Mouse (Mus musculus) kidney, embryonic 15.5 days (tissue): Measurements from ENCODE around the gene Usb1. TPM values are rescaled to one million over a fixed set of nuclear protein-coding genes. Genes with fewer than 3 reads are reported as not detected.

ENCODE experiments used
- ATAC-seq: fragments of 200-750 bp; cut with Nextera tagmentation; replicated peaks from 2 replicates; pipeline ENCODE4 v1.8.0; 2017; ENCODE audit warnings: moderate TSS enrichment; ENCODE audit not compliant: low FRiP score
- H3K27ac ChIP-seq: fragments of 300-500 bp; sonication (generic); 2 replicates; pipeline ENCODE4 v1.5.1; 2015; ENCODE audit warnings: mild to moderate bottlenecking, inconsistent platforms
- H3K27me3 ChIP-seq: fragments of 300-500 bp; sonication (generic); 2 replicates; pipeline ENCODE4 v1.6.1; 2015; ENCODE audit warnings: inconsistent platforms
- H3K36me3 ChIP-seq: fragments of 300-500 bp; sonication (generic); 2 replicates; pipeline ENCODE4 v1.6.1; 2015; ENCODE audit warnings: inconsistent platforms
- H3K4me1 ChIP-seq: fragments of 300-500 bp; sonication (generic); 2 replicates; pipeline ENCODE4 v1.6.1; 2015; ENCODE audit warnings: inconsistent platforms
- H3K4me2 ChIP-seq: fragments of 300-500 bp; sonication (generic); 2 replicates; pipeline ENCODE4 v1.6.1; 2015; ENCODE audit warnings: moderate library complexity, mild to moderate bottlenecking, inconsistent platforms
- H3K4me3 ChIP-seq: fragments of 300-500 bp; sonication (generic); replicated peaks from 2 replicates; pipeline ENCODE4 v1.5.1; 2015; ENCODE audit warnings: mild to moderate bottlenecking, inconsistent platforms
- H3K9ac ChIP-seq: fragments of 300-500 bp; sonication (generic); 2 replicates; pipeline ENCODE4 v1.6.1; 2015; ENCODE audit warnings: mild to moderate bottlenecking, inconsistent platforms
- H3K9me3 ChIP-seq: fragments of 300-500 bp; sonication (generic); replicated peaks from 2 replicates; pipeline ENCODE4 v1.6.1; 2016; ENCODE audit warnings: inconsistent platforms
- WGBS: fragments of 180-500 bp; shearing (Covaris S2); methylation state at CpG from one replicate; pipeline ENCODE4 v1.1.7; 2015; ENCODE audit warnings: mixed read lengths; 5-methylcytosine and 5-hydroxymethylcytosine counted together
- polyA plus RNA-seq: library from polyadenylated mRNA; unstranded; fragments of >200 nt; fragmentation: Nextera tagmentation; extraction: Ambion mirVana; gene quantifications from 2 replicates; pipeline ENCODE4 v1.2.1, GENCODE M21; 2015

The Usb1 gene
- polyA plus RNA-seq, 1 experiment from 2014 or later, result 47.0 TPM

- WGBS, result 78% methylated on average over 1 of the region's 1 CpGs
- no peak for ATAC-seq
- Histone ChIP-seq H3K4me3 (no peak overlapping the region), H3K27me3 (0 out of 2 replicates have a peak, but pooled peaks cover 5% of the 10 kb centered on the region), H3K9ac (no peak overlapping the region), H3K4me1 (peaks cover 7% of the 10 kb centered on the region), H3K9me3 (0 out of 2 replicates have a peak, but pooled peaks cover 2% of the 10 kb centered on the region), H3K27ac (no peak overlapping the region), H3K36me3 (no peaks in the 10 kb centered on the region), H3K4me2 (no peak overlapping the region)
Observed at GRCm38 (mm10) chr8:95315350-95315749, 16.7 kb upstream of the Usb1 start.

GRCm38 (mm10) chr8:95320224-95321139, 11.6 kb upstream of the Usb1 start:
- H3K4me2 ChIP-seq, result peak overlapping the region; percentile 98

DNA sequence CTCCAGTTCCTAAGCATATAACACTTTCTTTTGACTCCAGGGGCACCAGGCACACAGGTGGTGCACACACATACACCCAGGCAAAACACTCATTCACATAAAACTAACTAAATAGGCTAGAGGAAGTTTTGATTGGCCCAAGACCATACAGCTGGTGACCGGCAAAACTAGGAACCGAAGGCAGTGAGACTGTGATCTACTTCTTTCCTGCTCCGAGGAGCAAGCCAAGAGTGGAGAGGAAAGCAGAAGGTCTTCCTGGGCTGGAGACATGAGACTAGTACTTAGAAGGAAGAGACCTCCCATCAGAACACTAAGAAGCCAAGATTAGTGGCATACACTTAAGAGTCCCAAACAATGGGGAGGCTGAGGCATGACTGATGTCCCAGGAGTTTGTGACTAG, 8.9 kb upstream of the Usb1 start:
- whole genome bisulfite sequencing, result 68% methylated on average over 3 of the region's 3 CpGs

More at GRCm38 (mm10) chr8:95320224-95321139, 11.6 kb upstream of the Usb1 start:
- H3K27ac ChIP-seq, result no peak overlapping the region
- ATAC-seq, result peak; percentile 87
- peak overlapping the region; percentile 50; the same call in 1 of the 2 replicates for H3K9ac ChIP-seq
- H3K27me3 ChIP-seq, result no peaks in the 10 kb centered on the region
- 0 out of 2 replicates have a peak, but pooled peaks cover 2% of the 10 kb centered on the region for H3K9me3 ChIP-seq
- peaks cover 16% of the 10 kb centered on the region for H3K4me1 ChIP-seq
- peak overlapping the region; percentile 52 for H3K4me3 ChIP-seq
- H3K36me3 ChIP-seq, result peaks cover 22% of the 10 kb centered on the region
- WGBS, result 2% methylated on average over 41 of the region's 41 CpGs

GRCm38 (mm10) chr8:95324646-95325045, 7.4 kb upstream of the Usb1 start:
- 67% methylated on average over 5 of the region's 5 CpGs for WGBS

More for the DNA sequence above, 8.9 kb upstream of the Usb1 start:
- H3K27me3 ChIP-seq, result no peaks in the 10 kb centered on the region
- H3K36me3 ChIP-seq, result peaks cover 50% of the 10 kb centered on the region
- H3K27ac ChIP-seq, result no peak overlapping the region
- H3K4me3 ChIP-seq, result no peak overlapping the region
- peaks cover 22% of the 10 kb centered on the region for H3K4me1 ChIP-seq
- no peaks in the 10 kb centered on the region for H3K9me3 ChIP-seq
- ATAC-seq, result no peak
- H3K9ac ChIP-seq, result no peak overlapping the region
- H3K4me2 ChIP-seq, result no peak overlapping the region

GRCm38 (mm10) chr8:95326822-95327221, 5.3 kb upstream of the Usb1 start:
- H3K4me1 ChIP-seq, result peaks cover 23% of the 10 kb centered on the region
- WGBS, result 89% methylated on average over 5 of the region's 5 CpGs
- H3K9me3 ChIP-seq, result no peaks in the 10 kb centered on the region
- no peak overlapping the region for H3K27ac ChIP-seq
- no peaks in the 10 kb centered on the region for H3K27me3 ChIP-seq
- peaks cover 65% of the 10 kb centered on the region for H3K36me3 ChIP-seq
- no peak overlapping the region for H3K4me2 ChIP-seq
- H3K9ac ChIP-seq, result no peak overlapping the region
- H3K4me3 ChIP-seq, result no peak overlapping the region
- no peak for ATAC-seq

More at GRCm38 (mm10) chr8:95324646-95325045, 7.4 kb upstream of the Usb1 start:
- Histone ChIP-seq H3K27ac (no peak overlapping the region), H3K4me1 (peaks cover 26% of the 10 kb centered on the region), H3K9me3 (no peaks in the 10 kb centered on the region), H3K4me3 (no peak overlapping the region), H3K9ac (no peak overlapping the region), H3K36me3 (peaks cover 64% of the 10 kb centered on the region), H3K27me3 (no peaks in the 10 kb centered on the region), H3K4me2 (no peak overlapping the region)
- no peak for ATAC-seq

- no peak overlapping the region for H3K4me3 ChIP-seq
- peaks cover 65% of the 10 kb centered on the region for H3K36me3 ChIP-seq
- peaks cover 30% of the 10 kb centered on the region for H3K4me1 ChIP-seq
- 88% methylated on average over 45 of the region's 46 CpGs for WGBS
- H3K27ac ChIP-seq, result no peak overlapping the region
- no peak overlapping the region for H3K4me2 ChIP-seq
- no peak for ATAC-seq
- no peaks in the 10 kb centered on the region for H3K27me3 ChIP-seq
- no peaks in the 10 kb centered on the region for H3K9me3 ChIP-seq
- no peak overlapping the region for H3K9ac ChIP-seq
Observed at GRCm38 (mm10) chr8:95327866-95328465, 4.1 kb upstream of the Usb1 start.

DNA sequence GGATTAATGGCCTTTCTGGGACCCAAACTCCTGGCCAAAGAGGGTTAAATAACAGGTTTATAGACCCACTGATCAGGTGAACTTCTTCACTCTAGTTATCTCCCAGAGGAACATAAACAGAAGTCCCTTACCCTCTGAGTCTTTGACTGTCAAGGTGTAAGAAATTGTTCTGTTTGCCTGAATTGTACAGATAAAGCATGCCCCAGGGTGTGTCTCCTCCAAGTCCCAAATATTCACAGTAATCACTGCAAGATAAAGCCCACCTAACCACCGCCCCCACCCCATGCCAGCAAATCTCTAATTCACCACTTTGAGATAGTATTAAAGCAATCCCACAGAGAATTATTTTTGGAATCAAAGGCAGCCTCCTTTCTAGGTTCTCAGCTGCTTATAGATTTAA, 1.7 kb upstream of the Usb1 start:
- Histone ChIP-seq H3K9me3 (no peaks in the 10 kb centered on the region), H3K27ac (no peak overlapping the region), H3K27me3 (no peaks in the 10 kb centered on the region), H3K36me3 (peaks cover 62% of the 10 kb centered on the region), H3K9ac (peak overlapping the region; percentile 68; the same call in 1 of the 2 replicates), H3K4me1 (peaks cover 36% of the 10 kb centered on the region), H3K4me2 (peak overlapping the region; percentile 65), H3K4me3 (peak overlapping the region; percentile 68)
- 73% methylated on average over 1 of the region's 1 CpGs for WGBS
- no peak for ATAC-seq

GRCm38 (mm10) chr8:95331156-95331719, 846 bp upstream of the Usb1 start:
- Histone ChIP-seq H3K4me3 (peak overlapping the region; percentile 68), H3K9ac (peak overlapping the region; percentile 68), H3K9me3 (no peaks in the 10 kb centered on the region), H3K4me2 (peak overlapping the region; percentile 65), H3K4me1 (peaks cover 36% of the 10 kb centered on the region), H3K27me3 (no peaks in the 10 kb centered on the region), H3K36me3 (peaks cover 62% of the 10 kb centered on the region), H3K27ac (peak overlapping the region; percentile 100)
- WGBS, result under 1% methylated on average over 38 of the region's 38 CpGs
- peak; percentile 50 for ATAC-seq

DNA sequence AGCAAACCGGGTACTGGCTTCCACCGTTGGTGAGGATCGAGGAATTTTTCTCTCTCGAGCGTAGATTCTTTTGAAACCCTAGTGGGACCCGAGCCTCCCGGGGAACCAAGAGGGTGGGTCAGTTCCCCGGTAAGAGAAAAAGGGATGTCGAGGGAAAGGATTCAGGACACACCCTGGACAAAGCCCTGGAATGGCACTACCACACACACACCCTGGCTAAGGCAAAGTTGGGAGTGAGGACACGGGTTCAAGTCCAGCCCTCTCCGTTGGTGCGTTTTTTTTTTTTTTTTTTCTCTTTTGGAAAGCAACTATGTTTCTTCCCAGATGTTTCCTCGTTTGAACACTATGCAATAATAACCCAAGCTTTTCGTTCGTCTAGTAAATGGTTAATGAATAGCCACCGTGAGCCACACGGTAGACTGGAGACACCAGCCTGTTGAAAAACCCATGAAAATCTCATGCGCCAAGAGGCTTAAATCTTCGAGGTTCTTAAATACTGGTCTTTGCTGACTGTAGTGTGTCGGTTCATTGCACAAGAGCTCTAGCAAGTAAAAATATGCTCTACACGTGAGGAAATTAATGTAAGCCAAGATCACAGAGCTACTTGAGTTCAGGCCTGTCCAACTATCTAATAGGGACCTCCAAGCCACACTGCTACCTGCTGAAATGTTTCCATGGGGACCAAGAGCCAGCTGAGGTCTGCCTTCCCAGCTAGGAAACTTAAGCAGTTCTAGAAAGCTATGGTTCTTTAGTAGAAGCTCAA, 534 bp downstream of the Usb1 start:
- Histone ChIP-seq H3K36me3 (peaks cover 60% of the 10 kb centered on the region), H3K9ac (peak overlapping the region; percentile 68), H3K4me3 (peak overlapping the region; percentile 68), H3K27me3 (no peaks in the 10 kb centered on the region), H3K9me3 (no peaks in the 10 kb centered on the region), H3K27ac (peak overlapping the region; percentile 100), H3K4me1 (peaks cover 31% of the 10 kb centered on the region), H3K4me2 (peak overlapping the region; percentile 65)
- 18% methylated on average over 21 of the region's 21 CpGs for WGBS
- no peak; the same call in 1 of the 2 replicates for ATAC-seq

- ATAC-seq, result no peak
- 87% methylated on average over 1 of the region's 1 CpGs for WGBS
- Histone ChIP-seq H3K4me1 (peaks cover 15% of the 10 kb centered on the region), H3K4me3 (no peak overlapping the region), H3K36me3 (peaks cover 69% of the 10 kb centered on the region), H3K9me3 (no peaks in the 10 kb centered on the region), H3K4me2 (no peak overlapping the region), H3K27me3 (no peaks in the 10 kb centered on the region), H3K27ac (no peak overlapping the region), H3K9ac (no peak overlapping the region)
Observed at GRCm38 (mm10) chr8:95335706-95336105, 3.6 kb downstream of the Usb1 start.

GRCm38 (mm10) chr8:95336363-95336762, 4.3 kb downstream of the Usb1 start:
- Histone ChIP-seq H3K9ac (no peak overlapping the region), H3K9me3 (no peaks in the 10 kb centered on the region), H3K4me2 (no peak overlapping the region), H3K27ac (no peak overlapping the region), H3K36me3 (peaks cover 74% of the 10 kb centered on the region), H3K4me1 (peaks cover 14% of the 10 kb centered on the region), H3K27me3 (no peaks in the 10 kb centered on the region), H3K4me3 (no peak overlapping the region)
- no peak for ATAC-seq
